Mouse (Mus musculus) gastrocnemius, adult 2 months (tissue): ENCODE data around the gene Tirap. TPM values are rescaled to one million over a fixed set of nuclear protein-coding genes. Genes with fewer than 3 reads are reported as not detected.
A peak's percentile ranks its signal among the peaks of the same experiment; 100 is the strongest.

Source experiments
- DNase-seq: peaks from one replicate; pipeline ENCODE4 v3.0.0; 2022
- H3K27ac ChIP-seq: fragments of 200-600 bp; 2 replicates; pipeline ENCODE4 v1.8.1; 2022; ENCODE audit warnings: mild to moderate bottlenecking
- H3K4me3 ChIP-seq: fragments of 200-600 bp; 2 replicates; pipeline ENCODE4 v1.8.1; 2022; ENCODE audit warnings: mild to moderate bottlenecking, moderate library complexity
- CTCF ChIP-seq: fragments of 200-600 bp; IDR thresholded peaks from 2 replicates; pipeline ENCODE4 v1.8.1; 2022; ENCODE audit warnings: antibody characterized with exemption, mild to moderate bottlenecking, moderate library complexity
- intact Hi-C: fragments of 180-260 bp; cut with DNase I; formaldehyde crosslinking; loops from one replicate; pipeline ENCODE4 v1.15.1; 2025
- long read RNA-seq, 2 experiments: library from polyadenylated mRNA; stranded (forward); transcript quantifications; one replicate each; pipeline ENCODE4 v2.0.0; 2021
- total RNA-seq, 2 experiments: library from RNA; stranded (reverse); gene quantifications; 2 replicates each; pipeline ENCODE4 v1.2.3; 2021

Tirap gene
- total RNA-seq = 10 to 100 TPM; 29.1 to 42.0 TPM
- long read RNA-seq, experiment 1, full-length matches to known transcripts = 17 of 31 reads
- long read RNA-seq, experiment 1, partial matches to known transcripts = 4 of 31 reads
- long read RNA-seq, experiment 1, other reads (novel, unspliced or antisense) = 10 of 31 reads
- long read RNA-seq, experiment 2, full-length matches to known transcripts = 14 of 20 reads
- long read RNA-seq, experiment 2, partial matches to known transcripts = 1 of 20 reads
- long read RNA-seq, experiment 2, other reads (novel, unspliced or antisense) = 5 of 20 reads

GRCm38 (mm10) chr9:35199772-35200471 lies at the start of gene Tirap, which contains the start of gene Srpr:
Gene Tirap, minus strand, starts transcription at chr9:35200291.
Gene Srpr, plus strand, starts transcription at chr9:35200175.
- TF ChIP-seq CTCF = no peak; the same call in 1 of the 2 replicates
- peak within 1 kb of the TSS; percentile 96 for H3K27ac ChIP-seq
- intact Hi-C loops = loop anchor here (5.0 kb wide), 1 partner anchor 37 kb away; no protein-coding TSS in a partner anchor
- peak; percentile 97 for DNase-seq
- H3K4me3 ChIP-seq = peak within 1 kb of the TSS; percentile 96

GRCm38 (mm10) chr9:35249476-35249875 lies 49.4 kb upstream of the Tirap start:
- intact Hi-C loops = no loop called here
- Histone ChIP-seq H3K27ac (no peak overlapping the region), H3K4me3 (no peak overlapping the region)
- TF ChIP-seq CTCF = no peak
- DNase-seq = no peak

GRCm38 (mm10) chr9:35247405-35247804 lies 47.3 kb upstream of the Tirap start:
- no peak for DNase-seq
- intact Hi-C loops = no loop called here
- Histone ChIP-seq H3K4me3 (no peak overlapping the region), H3K27ac (no peak overlapping the region)
- TF ChIP-seq CTCF = no peak

GRCm38 (mm10) chr9:35239734-35240133 lies 39.6 kb upstream of the Tirap start:
- peak; percentile 42 for TF ChIP-seq CTCF
- no peak overlapping the region for H3K4me3 ChIP-seq
- no peak for DNase-seq
- peak overlapping the region; percentile 67 for H3K27ac ChIP-seq
- intact Hi-C loops = loop anchor here (5.0 kb wide), 1 partner anchor 42 kb away; no protein-coding TSS in a partner anchor

GRCm38 (mm10) chr9:35238915-35239571 lies 39.0 kb upstream of the Tirap start:
- peak; percentile 59 for DNase-seq
- H3K4me3 ChIP-seq = no peak overlapping the region
- intact Hi-C loops = loop anchor here (5.0 kb wide), 1 partner anchor 42 kb away; no protein-coding TSS in a partner anchor
- H3K27ac ChIP-seq = peak overlapping the region; percentile 67
- no peak for TF ChIP-seq CTCF

GRCm38 (mm10) chr9:35238371-35238770 lies 38.3 kb upstream of the Tirap start:
- H3K27ac ChIP-seq = peak overlapping the region; percentile 67
- no peak overlapping the region for H3K4me3 ChIP-seq
- intact Hi-C loops = loop anchor here (5.0 kb wide), 1 partner anchor 41 kb away; no protein-coding TSS in a partner anchor
- no peak for TF ChIP-seq CTCF
- no peak for DNase-seq

GRCm38 (mm10) chr9:35235996-35236395 lies 35.9 kb upstream of the Tirap start:
- intact Hi-C loops = loop anchor here (5.0 kb wide), 1 partner anchor 39 kb away; no protein-coding TSS in a partner anchor

GRCm38 (mm10) chr9:35228671-35229070 lies 28.6 kb upstream of the Tirap start:
- intact Hi-C loops = no loop called here
- DNase-seq = peak; percentile 57
- Histone ChIP-seq H3K27ac (peak overlapping the region; percentile 68), H3K4me3 (no peak overlapping the region)
- no peak for TF ChIP-seq CTCF

More at GRCm38 (mm10) chr9:35235996-35236395, 35.9 kb upstream of the Tirap start:
- no peak for DNase-seq
- Histone ChIP-seq H3K27ac (peak overlapping the region; percentile 28; the same call in 1 of the 2 replicates), H3K4me3 (no peak overlapping the region)
- TF ChIP-seq CTCF = no peak

GRCm38 (mm10) chr9:35223466-35223865 lies 23.4 kb upstream of the Tirap start:
- no peak for DNase-seq
- Histone ChIP-seq H3K4me3 (no peak overlapping the region), H3K27ac (no peak overlapping the region)
- intact Hi-C loops = no loop called here
- no peak for TF ChIP-seq CTCF

- intact Hi-C loops = no loop called here
- no peak for DNase-seq
These were observed 17.9 kb upstream of the Tirap start for GRCm38 (mm10) chr9:35217963-35218362.

GRCm38 (mm10) chr9:35211573-35212511 lies 11.8 kb upstream of the Tirap start:
- intact Hi-C loops = loop anchor here (5.0 kb wide), 1 partner anchor 55 kb away; the partner anchor contains the start of genes Fam118b and Rpusd4
- TF ChIP-seq CTCF = no peak
- peak overlapping the region; percentile 99 for H3K4me3 ChIP-seq
- peak overlapping the region; percentile 99 for H3K27ac ChIP-seq
- DNase-seq = peak; percentile 78

More at GRCm38 (mm10) chr9:35217963-35218362, 17.9 kb upstream of the Tirap start:
- H3K27ac ChIP-seq = peak overlapping the region; percentile 76
- peak overlapping the region; percentile 2; the same call in 1 of the 2 replicates for H3K4me3 ChIP-seq
- no peak for TF ChIP-seq CTCF
